Mouse (Mus musculus): ENCODE measurements around the gene Rnps1.

GRCm38 (mm10) chr17:24375886-24376285 lies 38.5 kb upstream of the Rnps1 start:
- TF ChIP-seq HCFC1 (IDR thresholded peaks at IDR 0.05; ENCODE audit: borderline replicate concordance, insufficient read depth, low read length) (no peak), ZNF384 (IDR thresholded peaks at IDR 0.05; ENCODE audit: low read depth, low read length) (no peak)
